Mouse (Mus musculus) left cerebral cortex, adult 9 months (tissue): ENCODE measurements at regions not wholly inside any gene's neighbourhood (a gene's known extent, or its start where the extent isn't known, plus 50 kb on each side); places are given as distances from the start of the nearest gene placed in this dataset.

Experiments used
- DNase-seq, 2 experiments: peaks; one replicate each; pipeline ENCODE4 v3.0.0; 2022; ENCODE audit warnings: low spot score in 2 of 2

DNA sequence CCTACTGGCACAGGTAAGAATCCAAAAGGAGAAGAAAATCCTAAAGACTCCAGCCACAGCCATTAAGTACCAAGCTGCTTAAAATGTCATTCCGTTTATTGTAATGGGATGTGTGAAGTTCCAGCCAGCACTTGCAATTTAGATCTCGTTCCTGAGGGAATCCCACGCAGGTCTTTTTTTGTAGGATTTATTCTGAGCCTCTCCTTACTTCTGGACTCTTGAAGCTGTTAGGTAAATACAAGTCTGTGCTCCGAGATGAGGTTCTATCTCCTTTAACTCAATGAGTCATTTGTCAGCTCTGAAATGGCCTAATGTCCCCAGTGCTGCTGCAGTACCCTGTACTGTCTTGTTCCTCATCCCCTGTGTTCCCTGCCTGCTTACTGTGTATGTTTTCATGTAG, 94.9 kb upstream of the Eef1e1 start:
- DNase-seq: peak; percentile 32 to 64

DNA sequence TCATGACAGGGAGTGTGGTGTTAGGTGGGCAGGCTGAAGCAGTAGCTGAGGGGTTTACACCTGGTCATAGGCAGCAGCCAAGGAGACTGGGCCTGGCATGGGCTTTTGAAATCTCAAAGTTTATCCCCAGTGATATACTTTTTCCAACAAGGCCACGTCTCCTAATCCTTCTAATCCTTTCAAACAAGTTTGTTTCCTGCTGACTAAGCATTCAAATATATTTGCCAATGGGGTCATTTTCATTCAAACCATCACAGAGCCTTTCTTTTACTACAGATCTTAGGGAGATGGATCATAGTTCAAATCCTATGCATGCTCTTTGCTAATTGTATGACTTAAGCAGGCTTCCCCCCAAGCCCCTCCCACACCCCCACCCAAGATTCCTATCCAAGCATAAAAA, 93.0 kb upstream of the Eef1e1 start:
- no peak for DNase-seq

GRCm38 (mm10) chr13:38740066-38740465, 81.2 kb upstream of the Eef1e1 start:
- DNase-seq: no peak

GRCm38 (mm10) chr13:38736361-38737035, 77.6 kb upstream of the Eef1e1 start:
- DNase-seq: no peak

DNA sequence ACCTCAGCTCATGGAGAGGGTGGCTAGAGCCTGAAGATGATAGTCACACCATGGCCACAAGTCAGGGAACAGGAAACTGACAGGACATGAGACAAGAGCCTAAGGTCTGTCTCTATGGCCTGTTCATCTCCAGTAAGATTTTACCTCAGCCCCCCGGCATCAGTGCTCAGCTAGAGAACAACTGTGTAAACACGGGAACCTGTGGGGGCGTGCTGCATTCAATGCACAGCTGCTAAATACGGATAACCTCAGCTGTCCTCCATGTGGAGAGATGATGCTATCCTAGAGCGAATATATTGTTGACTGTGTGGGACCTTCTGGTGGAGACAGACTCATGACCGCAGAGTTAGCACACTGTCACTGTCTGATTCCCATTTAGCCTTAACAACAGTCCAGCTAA, 76.4 kb upstream of the Eef1e1 start:
- no peak for DNase-seq

GRCm38 (mm10) chr13:38733246-38733645, 74.4 kb upstream of the Eef1e1 start:
- DNase-seq: no peak

DNA sequence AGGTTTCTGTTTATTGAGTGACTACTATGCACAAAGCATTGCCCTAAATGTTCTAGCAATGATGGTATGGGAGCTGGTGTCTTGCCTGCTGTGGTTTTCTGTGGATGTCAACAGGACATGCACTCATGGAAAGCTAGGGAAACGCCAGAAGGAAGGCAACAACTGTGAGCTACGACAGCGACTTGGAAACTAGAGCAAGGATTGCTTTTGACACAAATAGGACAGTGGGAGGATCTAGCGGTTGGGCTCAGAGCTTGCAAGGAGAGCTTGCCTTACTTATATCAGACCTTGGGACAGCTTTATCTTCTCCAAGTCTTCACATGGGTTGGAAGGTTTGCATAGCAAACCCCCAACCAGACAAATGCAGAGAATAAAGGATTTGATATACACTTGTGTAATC, 66.6 kb upstream of the Eef1e1 start:
- DNase-seq: no peak

GRCm38 (mm10) chr13:38721166-38721565, 62.3 kb upstream of the Eef1e1 start:
- DNase-seq: no peak

GRCm38 (mm10) chr13:38714838-38715237, 56.0 kb upstream of the Eef1e1 start:
- no peak for DNase-seq
